Mouse (Mus musculus): ENCODE measurements around the gene Cstf1.

Gene Cstf1

DNA sequence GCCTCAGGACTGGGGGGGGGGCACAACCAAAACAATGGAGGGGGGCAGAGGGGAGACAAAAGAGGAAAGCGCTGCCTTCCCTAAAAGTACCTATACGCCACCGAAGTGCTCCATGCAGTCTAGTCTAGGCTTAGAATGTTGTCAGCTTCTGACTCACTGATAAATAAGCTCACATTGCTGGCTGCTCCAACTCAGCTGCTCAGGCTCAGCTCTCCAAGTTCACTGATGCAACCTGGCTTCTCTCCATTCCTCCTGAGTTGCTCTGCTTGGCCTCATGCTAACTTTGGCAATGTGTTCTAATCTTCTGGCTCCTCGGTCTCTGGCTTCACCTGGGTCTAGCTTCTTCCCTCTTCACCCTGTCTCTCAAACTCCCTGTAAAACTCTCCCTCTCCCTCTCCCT, 6.1 kb downstream of the Cstf1 start:
- DNase-seq (ENCODE audit: inconsistent age in 2 of 2, low spot score in 1 of 2): peak in 1 of 2 experiments; percentile 44

DNA sequence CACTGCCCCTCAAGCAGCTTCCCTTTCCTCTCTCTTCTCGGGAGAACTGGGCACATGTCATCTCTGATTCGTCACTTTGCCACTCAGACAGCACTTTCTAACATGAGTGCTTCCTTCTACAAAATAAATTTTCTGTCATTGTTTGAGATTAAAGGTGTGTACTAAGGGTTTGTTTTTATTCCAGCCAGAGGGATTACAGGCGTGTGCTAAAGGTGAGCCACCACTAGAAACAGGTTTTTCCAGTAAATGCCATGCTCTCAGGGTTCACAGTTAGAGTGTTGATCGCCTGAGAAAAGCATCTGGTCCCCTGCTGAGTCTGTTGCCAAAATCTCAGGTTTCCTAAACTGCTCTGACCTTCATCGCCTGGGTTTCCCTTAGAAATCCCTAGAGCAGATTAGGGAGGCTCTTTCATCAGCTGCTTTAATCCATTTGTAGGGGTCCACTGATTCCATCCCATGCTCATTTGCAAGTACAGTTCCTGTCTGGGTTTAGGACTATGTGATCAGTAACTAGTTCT, 6.6 kb downstream of the Cstf1 start:
- DNase-seq (ENCODE audit: inconsistent age in 2 of 2, low spot score in 1 of 2): no peak

- peak in 1 of 2 experiments; percentile 60 for DNase-seq (ENCODE audit: inconsistent age in 2 of 2, low spot score in 1 of 2)
Measured at GRCm38 (mm10) chr2:172378332-172378731, 7.9 kb downstream of the Cstf1 start.

DNA sequence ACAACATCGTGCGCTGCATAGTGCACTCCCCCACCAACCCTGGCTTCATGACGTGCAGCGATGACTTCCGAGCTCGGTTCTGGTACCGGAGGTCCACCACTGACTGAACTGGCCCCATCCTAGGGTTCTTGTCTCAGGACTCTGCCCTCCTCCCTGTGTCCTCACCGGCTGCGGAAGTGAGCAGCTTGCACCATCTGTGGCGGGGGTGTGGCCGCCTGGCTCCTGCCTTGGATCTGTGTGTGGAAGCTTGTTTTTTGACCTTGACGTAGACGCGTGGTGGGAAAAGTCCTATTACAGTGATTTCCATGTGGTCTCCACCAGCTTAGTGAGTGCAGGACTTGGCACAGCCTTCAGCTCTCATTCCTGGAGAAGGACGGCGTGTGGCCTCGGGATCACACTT, 10.0 kb downstream of the Cstf1 start:
- DNase-seq (ENCODE audit: inconsistent age in 2 of 2, low spot score in 1 of 2): no peak

- no peak for DNase-seq (ENCODE audit: inconsistent age in 2 of 2, low spot score in 1 of 2)
Measured at GRCm38 (mm10) chr2:172381341-172381740, 10.9 kb downstream of the Cstf1 start.

- DNase-seq (ENCODE audit: inconsistent age in 2 of 2, low spot score in 1 of 2): no peak
Measured at GRCm38 (mm10) chr2:172381898-172382297, 11.4 kb downstream of the Cstf1 start.

GRCm38 (mm10) chr2:172384715-172385114, 14.2 kb downstream of the Cstf1 start:
- DNase-seq (ENCODE audit: inconsistent age in 2 of 2, low spot score in 1 of 2): no peak

- DNase-seq (ENCODE audit: inconsistent age in 2 of 2, low spot score in 1 of 2): no peak
Measured at GRCm38 (mm10) chr2:172390341-172390740, 19.9 kb downstream of the Cstf1 start.

- DNase-seq (ENCODE audit: inconsistent age in 2 of 2, low spot score in 1 of 2): no peak
Measured at GRCm38 (mm10) chr2:172392041-172392521, 21.6 kb downstream of the Cstf1 start.

DNA sequence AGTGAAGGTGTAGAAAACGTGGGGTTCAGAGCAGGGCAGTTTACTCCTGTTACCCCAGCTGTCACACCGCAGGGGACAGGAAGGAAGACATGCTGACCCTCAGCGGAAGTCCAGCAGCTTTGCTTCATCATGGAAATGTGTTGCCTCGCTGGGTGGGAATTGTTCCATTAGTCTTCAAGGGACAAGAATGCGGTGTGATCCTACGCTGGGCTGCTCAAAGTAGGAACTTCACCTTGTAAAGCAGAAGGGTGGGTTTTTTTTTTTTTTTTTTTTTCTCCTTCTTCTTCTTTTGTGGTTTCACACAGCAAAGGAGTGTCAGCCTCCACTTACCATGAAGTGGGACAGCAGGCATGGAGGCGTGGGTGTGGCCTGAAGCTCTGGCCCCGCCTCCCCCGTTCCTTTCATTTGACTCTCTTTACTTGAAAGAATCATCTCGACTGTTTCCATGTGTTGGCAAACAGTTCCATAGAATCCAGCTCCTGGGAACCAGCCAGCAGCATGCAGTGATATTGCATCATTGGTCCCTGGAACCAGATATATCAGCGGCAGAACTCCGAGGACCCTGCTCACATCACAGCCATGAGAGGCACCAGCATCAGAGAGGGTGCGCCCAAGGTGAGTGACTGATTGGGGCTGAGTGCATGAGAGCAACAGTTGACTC, 23.0 kb downstream of the Cstf1 start, which contains the start of gene Cass4:
Gene Cass4, plus strand, starts transcription at position 404 of the 661 bp plus-strand sequence.
- no peak for DNase-seq (ENCODE audit: inconsistent age in 2 of 2, low spot score in 1 of 2)

GRCm38 (mm10) chr2:172394052-172394392, 23.5 kb downstream of the Cstf1 start:
- DNase-seq (ENCODE audit: inconsistent age in 2 of 2, low spot score in 1 of 2): no peak

GRCm38 (mm10) chr2:172394671-172395070, 24.2 kb downstream of the Cstf1 start:
- no peak for DNase-seq (ENCODE audit: inconsistent age in 2 of 2, low spot score in 1 of 2)

DNA sequence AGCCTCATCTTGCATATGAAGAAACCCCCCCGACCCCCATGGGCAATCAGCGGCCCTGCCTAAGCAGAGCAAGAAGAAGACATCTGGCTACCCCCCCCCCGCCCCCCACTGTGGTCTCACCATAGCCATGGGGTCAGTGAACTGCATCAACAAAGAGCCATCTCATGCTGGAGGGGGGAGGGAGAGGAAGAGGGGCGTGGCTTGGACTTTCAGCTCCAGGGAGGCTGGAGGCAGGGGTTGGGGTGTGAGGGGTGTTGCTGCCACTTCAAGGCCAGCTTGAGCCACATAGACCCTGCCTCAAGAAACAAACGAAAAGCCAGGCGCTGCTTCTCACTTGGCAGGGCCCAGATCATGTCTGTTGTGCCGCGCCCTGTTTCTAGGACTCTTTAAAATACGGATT, 25.5 kb downstream of the Cstf1 start:
- no peak for DNase-seq (ENCODE audit: inconsistent age in 2 of 2, low spot score in 1 of 2)

DNA sequence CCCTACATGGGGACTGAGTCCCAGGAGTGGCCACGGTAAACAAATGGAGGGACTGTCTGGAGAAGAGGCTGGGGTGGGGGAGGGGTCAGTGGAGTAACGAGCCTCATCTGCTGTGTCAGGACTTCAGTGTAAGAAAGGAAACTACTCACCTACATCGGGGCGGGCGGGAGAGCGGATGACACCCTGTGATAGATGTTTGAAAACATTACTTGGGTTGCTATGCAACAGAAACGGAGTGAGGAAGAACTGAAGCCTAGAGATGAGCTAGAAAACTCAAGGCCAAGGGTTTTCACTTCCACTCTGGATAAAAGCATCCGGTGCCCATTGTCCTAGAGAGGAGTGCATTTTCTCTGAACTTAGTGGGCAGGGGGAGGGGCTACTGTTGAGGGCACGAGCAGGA, 29.4 kb downstream of the Cstf1 start:
- no peak for DNase-seq (ENCODE audit: inconsistent age in 2 of 2, low spot score in 1 of 2)

DNA sequence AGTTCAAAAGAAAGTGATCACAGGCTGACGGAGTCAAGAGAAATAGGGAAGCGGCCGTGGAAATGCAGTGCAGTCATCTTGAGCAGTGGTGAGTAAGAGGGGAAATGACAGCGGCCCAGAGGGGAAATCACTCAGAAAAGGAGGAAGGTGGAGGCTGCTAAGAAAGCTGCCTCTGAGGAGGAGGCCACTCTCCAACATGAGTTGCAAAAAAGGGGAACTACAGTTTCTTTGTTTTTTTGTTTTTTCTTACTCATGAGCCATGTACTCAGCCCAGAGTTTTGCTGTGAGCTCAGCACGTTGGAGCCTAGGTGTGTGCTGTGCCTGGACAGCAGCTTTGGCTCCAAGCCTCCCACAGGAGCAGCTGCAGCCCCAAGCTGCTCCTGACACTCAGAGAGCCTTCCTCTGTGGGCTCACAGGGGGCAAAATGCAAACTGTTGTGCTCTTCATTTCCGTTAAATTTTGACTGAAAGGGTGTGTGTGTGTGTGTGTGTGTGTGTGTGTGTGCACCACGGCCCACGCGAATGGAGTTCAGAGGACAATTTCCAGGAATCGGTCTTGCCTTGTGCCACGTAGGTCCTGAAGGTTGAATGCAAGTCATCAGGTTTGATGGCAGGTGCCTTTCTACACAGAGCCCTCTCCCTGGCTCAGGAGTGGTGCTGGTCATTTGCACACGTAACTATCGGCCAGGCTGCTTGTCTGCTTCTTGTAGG, 30.8 kb downstream of the Cstf1 start:
- peak; percentile 18 to 38 for DNase-seq (ENCODE audit: inconsistent age in 2 of 2, low spot score in 1 of 2)

DNA sequence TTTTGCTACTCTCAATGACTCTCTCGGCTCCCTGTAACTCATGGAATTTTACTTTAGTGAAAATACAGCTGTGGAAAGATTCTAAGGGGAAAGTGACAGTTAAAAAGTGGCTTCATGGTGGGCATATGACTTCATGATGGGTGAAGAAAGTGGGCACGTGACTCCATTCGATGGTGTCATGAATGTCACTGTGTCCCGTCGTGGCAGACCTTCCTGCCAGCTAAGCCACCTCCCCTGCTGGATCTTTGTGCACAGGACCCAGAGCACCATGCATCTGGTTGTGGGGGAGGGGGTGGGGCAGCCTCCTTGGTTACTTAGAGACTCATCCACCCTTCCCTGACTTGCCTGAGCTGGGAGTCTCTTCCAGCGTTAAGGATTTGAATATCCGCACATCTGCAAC, 33.8 kb downstream of the Cstf1 start:
- no peak for DNase-seq (ENCODE audit: inconsistent age in 2 of 2, low spot score in 1 of 2)

DNA sequence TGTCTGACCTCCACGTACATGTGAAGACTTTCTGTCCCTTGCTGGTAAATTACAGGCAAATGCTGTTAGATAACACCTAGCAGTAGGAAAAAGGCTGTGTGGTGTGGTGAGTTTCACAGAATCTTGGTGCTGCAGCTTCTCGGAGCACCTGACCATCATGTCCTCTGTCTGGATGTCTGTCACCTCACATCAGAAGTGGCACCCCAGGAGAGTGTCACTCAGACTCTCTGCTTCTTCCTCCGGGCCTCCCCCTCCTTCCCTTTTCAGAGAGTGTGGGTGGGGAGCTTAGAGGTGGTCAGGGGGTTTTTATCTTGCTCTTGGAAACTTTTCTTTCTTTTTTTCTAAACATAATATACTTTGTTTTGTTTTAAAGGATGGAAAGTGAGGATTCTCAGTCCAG, 34.5 kb downstream of the Cstf1 start:
- no peak for DNase-seq (ENCODE audit: inconsistent age in 2 of 2, low spot score in 1 of 2)

DNA sequence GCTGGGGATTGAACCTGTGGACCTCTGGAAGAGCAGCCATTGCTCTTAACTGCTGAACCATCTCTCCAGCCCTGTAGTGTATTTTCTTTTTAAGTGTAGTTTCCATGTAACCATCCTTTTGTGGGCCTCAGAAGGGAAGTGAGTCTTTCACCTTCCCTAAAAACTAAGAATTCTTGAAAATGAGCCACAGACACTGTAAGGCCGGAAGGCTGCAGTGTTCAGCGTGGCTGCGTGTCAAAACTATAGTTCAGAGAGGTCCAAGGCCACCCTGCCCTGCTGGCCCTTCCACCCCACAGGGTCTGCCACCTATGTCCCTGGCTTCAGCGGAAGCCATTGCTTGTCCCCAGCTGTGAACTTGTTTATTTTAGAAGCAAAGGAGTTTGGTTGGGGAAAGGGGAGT, 35.7 kb downstream of the Cstf1 start:
- DNase-seq (ENCODE audit: inconsistent age in 2 of 2, low spot score in 1 of 2): no peak

DNA sequence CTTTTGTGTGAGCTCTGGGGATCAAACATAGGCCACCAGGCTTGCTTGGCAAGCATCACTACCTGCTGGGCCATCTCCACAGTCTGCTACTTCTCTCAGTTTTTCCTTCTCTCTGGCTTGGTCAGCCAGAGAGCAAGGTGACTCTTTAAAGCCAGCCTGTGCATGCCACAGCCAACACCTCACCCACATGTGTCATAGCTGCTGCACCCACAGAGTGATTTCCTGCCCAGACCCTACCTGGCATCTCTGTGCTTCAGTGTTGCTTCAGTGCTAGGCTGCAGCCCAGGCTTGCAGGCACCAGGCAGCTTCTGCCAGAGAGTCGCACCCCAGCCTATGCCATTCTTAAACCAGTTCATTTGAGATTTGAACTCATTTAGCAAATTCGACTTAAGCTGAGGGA, 37.0 kb downstream of the Cstf1 start:
- no peak for DNase-seq (ENCODE audit: inconsistent age in 2 of 2, low spot score in 1 of 2)

DNA sequence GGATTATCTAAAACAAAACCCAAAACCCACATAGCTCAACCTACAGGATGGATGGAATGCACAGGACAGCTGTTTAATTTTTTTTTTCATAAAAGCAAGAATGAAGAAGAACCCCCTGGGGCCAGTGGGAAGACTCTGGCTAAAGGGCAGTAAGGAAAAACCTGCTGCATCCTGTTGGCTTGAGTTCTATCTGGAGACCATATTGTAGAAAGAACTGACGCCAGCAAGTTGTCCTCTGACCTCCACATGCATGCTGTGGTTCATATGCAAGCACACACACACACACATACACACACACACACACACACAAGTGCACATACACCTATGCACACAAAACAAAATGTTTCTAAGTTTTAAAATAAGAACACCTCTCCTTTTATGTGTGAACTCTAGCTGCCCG, 40.2 kb downstream of the Cstf1 start:
- DNase-seq (ENCODE audit: inconsistent age in 2 of 2, low spot score in 1 of 2): no peak

- DNase-seq (ENCODE audit: inconsistent age in 2 of 2, low spot score in 1 of 2): no peak
Measured at GRCm38 (mm10) chr2:172411091-172411490, 40.6 kb downstream of the Cstf1 start.

DNA sequence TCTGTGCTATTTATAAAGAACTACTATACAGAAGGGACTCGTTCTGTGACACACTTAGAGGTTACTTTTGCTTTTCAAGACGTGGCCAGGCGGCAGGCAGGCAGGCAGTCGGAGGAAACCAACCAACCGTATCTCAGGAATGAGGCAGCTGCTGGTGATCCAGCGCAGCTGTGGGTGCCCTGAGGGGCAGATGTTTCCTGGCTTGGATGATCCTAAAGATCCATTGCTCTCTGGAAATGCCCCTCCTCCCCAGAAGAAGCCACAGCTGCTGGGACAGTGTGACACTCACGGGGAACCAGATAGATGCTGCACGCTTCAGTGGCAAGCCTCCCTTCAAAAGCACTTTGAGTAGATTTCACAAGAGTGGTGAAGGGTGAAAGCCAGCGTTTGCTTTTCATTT, 42.0 kb downstream of the Cstf1 start:
- no peak for DNase-seq (ENCODE audit: inconsistent age in 2 of 2, low spot score in 1 of 2)
